Comparison of ENCODE assay signal across 30 mouse cellular contexts in genomic region chr10:71409948-71410347, GRCm38 (mm10).
DNase-seq lines count a peak whose midpoint lies in the region; ATAC-seq and TF ChIP-seq lines count a peak whose summit lies in the region.
"Had no signal": no experiment of that assay in that cellular context is flagged by ENCODE, and none has a peak within 500 bp of the region (broad histone marks: within the 10 kb centered on the region; RNA-seq: fewer than 3 reads in every experiment).

No protein-coding gene starts in this region.

- no peaks in the 10 kb centered on the region for H3K9me3 ChIP-seq in kidney, embryonic 16.5 days (ENCODE audit: low read length)
- H3K9me3 ChIP-seq in intestine, postnatal 0 days (ENCODE audit: control insufficient read depth): no peaks in the 10 kb centered on the region
- H3K9me3 ChIP-seq: embryonic facial prominence, embryonic 10.5 days; embryonic facial prominence, embryonic 13.5 days; forebrain, embryonic 12.5 days; forebrain, embryonic 15.5 days; heart, embryonic 10.5 days; heart, embryonic 13.5 days had no signal

- DNase-seq in kidney, postnatal 36 days: peak; percentile 9 to 11
- DNase-seq in 416B (ENCODE audit: low read depth): peak; percentile 85
- DNase-seq in lung, postnatal 25 days (ENCODE audit: low spot score): peak; percentile 13
- DNase-seq in adrenal gland, adult 18-20 months (ENCODE audit: low spot score in 2 of 2): no peak
- DNase-seq: adrenal gland, adult 2 months; adrenal gland, postnatal 14 days; B cell, adult 2 months; cerebellum, adult 11-12 months; cerebellum, adult 8-10 months; cerebellum, postnatal 10 days; cerebellum, postnatal 36 days; embryo, embryonic 11 days; gastrocnemius, postnatal 25 days; heart, adult 2 months; heart, postnatal 14 days; heart, postnatal 4 days had no signal

- no peak overlapping the region for H3K4me3 ChIP-seq in kidney, embryonic 16.5 days (ENCODE audit: low read length)
- no peak overlapping the region for H3K4me3 ChIP-seq in intestine, postnatal 0 days (ENCODE audit: low read depth, low read length)
- H3K4me3 ChIP-seq: embryonic facial prominence, embryonic 10.5 days; embryonic facial prominence, embryonic 13.5 days; erythroblast, embryonic 14.5 days; forebrain, embryonic 12.5 days; forebrain, embryonic 15.5 days; heart, adult 2 months; heart, embryonic 10.5 days; heart, embryonic 13.5 days had no signal

- no peak overlapping the region for H3K27ac ChIP-seq in kidney, embryonic 16.5 days (ENCODE audit: low read length)
- no peak overlapping the region for H3K27ac ChIP-seq in intestine, postnatal 0 days (ENCODE audit: low read depth, low read length)
- H3K27ac ChIP-seq: embryonic facial prominence, embryonic 10.5 days; embryonic facial prominence, embryonic 13.5 days; forebrain, embryonic 12.5 days; forebrain, embryonic 15.5 days; heart, adult 2 months; heart, embryonic 10.5 days; heart, embryonic 13.5 days; hindbrain, embryonic 14.5 days; hindbrain, postnatal 0 days had no signal

- no peaks in the 10 kb centered on the region for H3K4me1 ChIP-seq in kidney, embryonic 16.5 days (ENCODE audit: insufficient read depth, low read length)
- no peaks in the 10 kb centered on the region for H3K4me1 ChIP-seq in intestine, postnatal 0 days (replicated peaks; ENCODE audit: control insufficient read depth, insufficient read depth, low read length)
- H3K4me1 ChIP-seq: embryonic facial prominence, embryonic 10.5 days; embryonic facial prominence, embryonic 13.5 days; forebrain, embryonic 12.5 days; forebrain, embryonic 15.5 days; heart, embryonic 10.5 days; heart, embryonic 13.5 days had no signal

- no peaks in the 10 kb centered on the region for H3K27me3 ChIP-seq in kidney, embryonic 16.5 days (ENCODE audit: insufficient read depth, low read length)
- no peaks in the 10 kb centered on the region for H3K27me3 ChIP-seq in intestine, postnatal 0 days (replicated peaks; ENCODE audit: control insufficient read depth, insufficient read depth, low read length)
- H3K27me3 ChIP-seq: CH12.LX; embryonic facial prominence, embryonic 13.5 days; forebrain, embryonic 12.5 days; forebrain, embryonic 15.5 days; heart, embryonic 13.5 days had no signal

- no peak overlapping the region for H3K4me2 ChIP-seq in kidney, embryonic 16.5 days (replicated peaks; ENCODE audit: low read depth, low read length)
- H3K4me2 ChIP-seq in intestine, postnatal 0 days (replicated peaks; ENCODE audit: low read depth): no peak overlapping the region
- H3K4me2 ChIP-seq: embryonic facial prominence, embryonic 13.5 days; forebrain, embryonic 12.5 days; forebrain, embryonic 15.5 days; heart, embryonic 13.5 days; hindbrain, embryonic 14.5 days had no signal

- WGBS in kidney, embryonic 16.5 days: 68% methylated on average over 5 of the region's 5 CpGs
- 76% methylated on average over 5 of the region's 5 CpGs for WGBS in intestine, postnatal 0 days

- no peak for TF ChIP-seq CTCF in intestine, postnatal 0 days (IDR thresholded peaks at IDR 0.05; ENCODE audit: low read depth)

- no peaks in the 10 kb centered on the region for H3K36me3 ChIP-seq in kidney, embryonic 16.5 days (ENCODE audit: insufficient read depth, low read length)
- H3K36me3 ChIP-seq in intestine, postnatal 0 days (ENCODE audit: control insufficient read depth, insufficient read depth): no peaks in the 10 kb centered on the region
- H3K36me3 ChIP-seq: embryonic facial prominence, embryonic 10.5 days; embryonic facial prominence, embryonic 13.5 days; forebrain, embryonic 12.5 days; forebrain, embryonic 15.5 days; G1E; heart, embryonic 10.5 days; heart, embryonic 13.5 days had no signal

- no peak overlapping the region for H3K9ac ChIP-seq in kidney, embryonic 16.5 days (replicated peaks; ENCODE audit: low read length)
- no peak overlapping the region for H3K9ac ChIP-seq in intestine, postnatal 0 days (ENCODE audit: low read depth, low read length)
- H3K9ac ChIP-seq: embryonic facial prominence, embryonic 13.5 days; forebrain, embryonic 12.5 days; forebrain, embryonic 15.5 days; heart, embryonic 13.5 days; hindbrain, embryonic 14.5 days had no signal

- ATAC-seq in kidney, embryonic 16.5 days (ENCODE audit: low FRiP score, low TSS enrichment): no peak
- ATAC-seq in intestine, postnatal 0 days: no peak
- ATAC-seq: forebrain, embryonic 15.5 days; hindbrain, postnatal 0 days; Patski had no signal

Comparison
In these comparisons a context has a peak if more than half of its experiments do, and no peak if none do; other contexts are left out.
1. DNase-seq: peak in kidney, postnatal 36 days (2 of 2), 416B (single experiment) and lung, postnatal 25 days (single experiment); none in adrenal gland, adult 18-20 months (0 of 2).